Mouse (Mus musculus) stomach, embryonic 15.5 days (tissue): ENCODE results near the gene Slc35d1. TPM values are rescaled to one million over a fixed set of nuclear protein-coding genes. Genes with fewer than 3 reads are reported as not detected.
A peak's percentile ranks its signal among the peaks of the same experiment; 100 is the strongest.

Experiments
- ATAC-seq: fragments of 200-750 bp; cut with Nextera tagmentation; 2 replicates; pipeline ENCODE4 v1.8.0; 2017; ENCODE audit warnings: low read depth, moderate number of reproducible peaks, moderate TSS enrichment; ENCODE audit not compliant: insufficient read depth, low FRiP score
- H3K27ac ChIP-seq: fragments of 300-500 bp; sonication (generic); 2 replicates; pipeline ENCODE4 v1.5.1; 2015; ENCODE audit warnings: mild to moderate bottlenecking, inconsistent platforms
- H3K27me3 ChIP-seq: fragments of 300-500 bp; sonication (generic); replicated peaks from 2 replicates; pipeline ENCODE4 v1.6.1; 2015; ENCODE audit warnings: inconsistent platforms
- H3K36me3 ChIP-seq: fragments of 300-500 bp; sonication (generic); 2 replicates; pipeline ENCODE4 v1.6.1; 2015; ENCODE audit warnings: inconsistent platforms
- H3K4me1 ChIP-seq: fragments of 300-500 bp; sonication (generic); 2 replicates; pipeline ENCODE4 v1.6.1; 2015; ENCODE audit warnings: inconsistent platforms
- H3K4me2 ChIP-seq: fragments of 300-500 bp; sonication (generic); 2 replicates; pipeline ENCODE4 v1.6.1; 2015; ENCODE audit warnings: mild to moderate bottlenecking, inconsistent platforms
- H3K4me3 ChIP-seq: fragments of 300-500 bp; sonication (generic); replicated peaks from 2 replicates; pipeline ENCODE4 v1.5.1; 2015; ENCODE audit warnings: inconsistent platforms
- H3K9ac ChIP-seq: fragments of 300-500 bp; sonication (generic); 2 replicates; pipeline ENCODE4 v1.6.1; 2015; ENCODE audit warnings: inconsistent platforms
- H3K9me3 ChIP-seq: fragments of 300-500 bp; sonication (generic); 2 replicates; pipeline ENCODE4 v1.6.1; 2016; ENCODE audit warnings: inconsistent platforms
- WGBS: fragments of 180-500 bp; shearing (Covaris S2); methylation state at CpG from one replicate; pipeline ENCODE4 v1.1.7; 2015; 5-methylcytosine and 5-hydroxymethylcytosine counted together
- polyA plus RNA-seq: library from polyadenylated mRNA; unstranded; fragments of >200 nt; fragmentation: Nextera tagmentation; extraction: Ambion mirVana; gene quantifications from 2 replicates; pipeline ENCODE4 v1.2.1, GENCODE M21; 2015

Slc35d1 gene
- polyA plus RNA-seq, 1 experiment from 2014 or later, result 11.5 TPM

- WGBS, result 85% methylated on average over 6 of the region's 6 CpGs
- no peak overlapping the region for H3K4me2 ChIP-seq
Observed at GRCm38 (mm10) chr4:103216046-103216445, 1.1 kb upstream of the Slc35d1 start.

GRCm38 (mm10) chr4:103214498-103214924 is 453 bp downstream of the Slc35d1 start:
- Histone ChIP-seq H3K9ac (peak overlapping the region; percentile 97), H3K4me1 (peaks cover 4% of the 10 kb centered on the region; the same call in 1 of the 2 replicates), H3K27ac (peak overlapping the region; percentile 97), H3K4me2 (peak overlapping the region; percentile 61), H3K4me3 (peak overlapping the region; percentile 89), H3K27me3 (no peaks in the 10 kb centered on the region), H3K36me3 (peaks cover 4% of the 10 kb centered on the region; the same call in 1 of the 2 replicates), H3K9me3 (no peaks in the 10 kb centered on the region)
- peak; percentile 66; the same call in 1 of the 2 replicates for ATAC-seq
- under 1% methylated on average over 48 of the region's 48 CpGs for WGBS

More at GRCm38 (mm10) chr4:103216046-103216445, 1.1 kb upstream of the Slc35d1 start:
- Histone ChIP-seq H3K27me3 (no peaks in the 10 kb centered on the region), H3K36me3 (no peaks in the 10 kb centered on the region; the same call in 1 of the 2 replicates), H3K4me1 (peaks cover 4% of the 10 kb centered on the region; the same call in 1 of the 2 replicates), H3K9ac (no peak overlapping the region), H3K9me3 (no peaks in the 10 kb centered on the region), H3K4me3 (no peak overlapping the region), H3K27ac (no peak overlapping the region)
- no peak for ATAC-seq

- peaks cover 4% of the 10 kb centered on the region; the same call in 1 of the 2 replicates for H3K4me1 ChIP-seq
- H3K4me2 ChIP-seq, result peak overlapping the region; percentile 61
- peaks cover 4% of the 10 kb centered on the region; the same call in 1 of the 2 replicates for H3K36me3 ChIP-seq
- H3K9ac ChIP-seq, result peak overlapping the region; percentile 97
- H3K9me3 ChIP-seq, result no peaks in the 10 kb centered on the region
- H3K27me3 ChIP-seq, result no peaks in the 10 kb centered on the region
- WGBS, result 1% methylated on average over 30 of the region's 30 CpGs
- H3K27ac ChIP-seq, result peak overlapping the region; percentile 97
- no peak for ATAC-seq
- H3K4me3 ChIP-seq, result peak overlapping the region; percentile 89
Observed at GRCm38 (mm10) chr4:103213859-103214497, 986 bp downstream of the Slc35d1 start.

DNA sequence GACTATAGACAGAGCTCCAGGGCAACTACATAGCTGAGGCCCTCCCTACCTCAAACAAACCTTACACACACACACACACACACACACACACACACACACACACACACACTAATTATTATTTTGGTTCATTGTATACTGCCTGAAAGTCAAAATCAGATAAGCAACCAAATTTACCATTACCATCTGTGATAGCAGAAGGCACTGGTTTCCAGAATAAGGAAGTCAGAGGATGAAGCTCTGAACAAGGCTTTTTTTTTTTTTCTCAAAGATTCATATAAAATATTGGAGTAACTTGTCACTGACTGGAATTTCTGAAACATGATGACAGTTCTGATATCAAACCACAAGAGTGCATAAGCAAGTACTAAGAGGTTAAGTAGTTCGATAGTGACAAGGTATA is 6.4 kb downstream of the Slc35d1 start:
- Histone ChIP-seq H3K9me3 (no peaks in the 10 kb centered on the region), H3K36me3 (peaks cover 4% of the 10 kb centered on the region; the same call in 1 of the 2 replicates), H3K4me2 (no peak overlapping the region), H3K27me3 (no peaks in the 10 kb centered on the region), H3K9ac (no peak overlapping the region), H3K27ac (no peak overlapping the region), H3K4me1 (no peaks in the 10 kb centered on the region), H3K4me3 (no peak overlapping the region)
- ATAC-seq, result no peak
- 88% methylated on average over 1 of the region's 1 CpGs for WGBS

DNA sequence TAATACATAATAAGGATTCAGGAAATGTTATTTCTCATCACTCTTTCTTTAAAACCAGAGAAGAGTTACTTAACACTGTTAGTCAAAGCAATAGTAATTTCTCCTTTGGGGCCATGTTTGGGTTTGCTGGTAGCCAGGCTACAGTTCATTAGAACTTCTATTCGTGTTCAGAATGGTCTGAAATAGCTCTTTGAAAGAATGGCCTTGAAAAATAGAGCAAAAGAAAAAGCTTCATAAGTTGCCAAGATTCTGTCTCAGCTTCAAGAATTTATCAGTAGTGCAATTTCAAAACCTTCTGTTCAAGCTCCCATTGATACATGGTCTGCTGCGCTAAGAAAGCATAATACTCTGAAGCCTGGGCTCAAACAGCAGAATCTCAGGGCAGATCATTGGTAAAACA is 11.3 kb downstream of the Slc35d1 start:
- peaks cover 3% of the 10 kb centered on the region; the same call in 1 of the 2 replicates for H3K36me3 ChIP-seq
- 75% methylated on average over 2 of the region's 2 CpGs for WGBS

GRCm38 (mm10) chr4:103200046-103200445 is 14.9 kb downstream of the Slc35d1 start:
- H3K4me2 ChIP-seq, result no peak overlapping the region
- H3K27me3 ChIP-seq, result no peaks in the 10 kb centered on the region
- WGBS, result 95% methylated on average over 1 of the region's 1 CpGs
- H3K4me3 ChIP-seq, result no peak overlapping the region
- no peaks in the 10 kb centered on the region for H3K9me3 ChIP-seq
- H3K36me3 ChIP-seq, result peaks cover 3% of the 10 kb centered on the region; the same call in 1 of the 2 replicates
- no peaks in the 10 kb centered on the region for H3K4me1 ChIP-seq
- ATAC-seq, result no peak
- H3K9ac ChIP-seq, result no peak overlapping the region
- no peak overlapping the region for H3K27ac ChIP-seq

More for the DNA sequence above, 11.3 kb downstream of the Slc35d1 start:
- Histone ChIP-seq H3K27ac (no peak overlapping the region), H3K9ac (no peak overlapping the region), H3K9me3 (no peaks in the 10 kb centered on the region), H3K4me3 (no peak overlapping the region), H3K27me3 (no peaks in the 10 kb centered on the region), H3K4me1 (no peaks in the 10 kb centered on the region), H3K4me2 (no peak overlapping the region)
- no peak for ATAC-seq

DNA sequence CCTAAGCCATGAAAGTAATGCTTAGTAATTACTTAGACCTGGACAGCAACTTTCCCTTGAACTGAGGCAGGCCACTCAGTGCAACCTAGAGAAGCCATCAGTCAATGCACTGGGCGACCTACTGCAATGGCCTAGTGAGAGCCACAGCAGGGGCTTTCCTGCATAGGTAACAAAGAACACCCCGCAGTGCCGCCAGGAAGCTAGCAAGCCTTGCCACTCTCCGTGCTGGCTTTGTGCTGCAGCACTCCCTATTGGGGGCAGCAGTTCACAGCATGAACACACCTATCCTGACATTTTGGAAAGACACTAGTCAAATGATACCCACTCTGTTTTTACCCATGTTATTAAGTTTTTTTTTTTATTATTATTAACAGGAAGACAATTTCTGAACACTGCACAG is 15.9 kb downstream of the Slc35d1 start:
- Histone ChIP-seq H3K4me2 (no peak overlapping the region), H3K27ac (no peak overlapping the region), H3K9me3 (no peaks in the 10 kb centered on the region), H3K9ac (no peak overlapping the region), H3K4me1 (no peaks in the 10 kb centered on the region), H3K36me3 (peaks cover 3% of the 10 kb centered on the region; the same call in 1 of the 2 replicates), H3K4me3 (no peak overlapping the region), H3K27me3 (no peaks in the 10 kb centered on the region)
- 59% methylated on average over 4 of the region's 4 CpGs for WGBS
- ATAC-seq, result no peak

- Histone ChIP-seq H3K9ac (no peak overlapping the region), H3K27me3 (no peaks in the 10 kb centered on the region), H3K27ac (no peak overlapping the region), H3K4me1 (no peaks in the 10 kb centered on the region), H3K9me3 (no peaks in the 10 kb centered on the region), H3K4me2 (no peak overlapping the region), H3K4me3 (no peak overlapping the region), H3K36me3 (peaks cover 3% of the 10 kb centered on the region; the same call in 1 of the 2 replicates)
- no peak for ATAC-seq
- WGBS, result 84% methylated on average over 8 of the region's 8 CpGs
Observed at GRCm38 (mm10) chr4:103197401-103197800, 17.6 kb downstream of the Slc35d1 start.

- Histone ChIP-seq H3K27ac (no peak overlapping the region), H3K4me3 (no peak overlapping the region), H3K27me3 (no peaks in the 10 kb centered on the region), H3K9me3 (no peaks in the 10 kb centered on the region), H3K9ac (no peak overlapping the region), H3K4me1 (no peaks in the 10 kb centered on the region), H3K4me2 (no peak overlapping the region), H3K36me3 (no peaks in the 10 kb centered on the region; the same call in 1 of the 2 replicates)
- ATAC-seq, result no peak
- 81% methylated on average over 2 of the region's 2 CpGs for WGBS
Observed at GRCm38 (mm10) chr4:103192421-103192820, 22.5 kb downstream of the Slc35d1 start.

DNA sequence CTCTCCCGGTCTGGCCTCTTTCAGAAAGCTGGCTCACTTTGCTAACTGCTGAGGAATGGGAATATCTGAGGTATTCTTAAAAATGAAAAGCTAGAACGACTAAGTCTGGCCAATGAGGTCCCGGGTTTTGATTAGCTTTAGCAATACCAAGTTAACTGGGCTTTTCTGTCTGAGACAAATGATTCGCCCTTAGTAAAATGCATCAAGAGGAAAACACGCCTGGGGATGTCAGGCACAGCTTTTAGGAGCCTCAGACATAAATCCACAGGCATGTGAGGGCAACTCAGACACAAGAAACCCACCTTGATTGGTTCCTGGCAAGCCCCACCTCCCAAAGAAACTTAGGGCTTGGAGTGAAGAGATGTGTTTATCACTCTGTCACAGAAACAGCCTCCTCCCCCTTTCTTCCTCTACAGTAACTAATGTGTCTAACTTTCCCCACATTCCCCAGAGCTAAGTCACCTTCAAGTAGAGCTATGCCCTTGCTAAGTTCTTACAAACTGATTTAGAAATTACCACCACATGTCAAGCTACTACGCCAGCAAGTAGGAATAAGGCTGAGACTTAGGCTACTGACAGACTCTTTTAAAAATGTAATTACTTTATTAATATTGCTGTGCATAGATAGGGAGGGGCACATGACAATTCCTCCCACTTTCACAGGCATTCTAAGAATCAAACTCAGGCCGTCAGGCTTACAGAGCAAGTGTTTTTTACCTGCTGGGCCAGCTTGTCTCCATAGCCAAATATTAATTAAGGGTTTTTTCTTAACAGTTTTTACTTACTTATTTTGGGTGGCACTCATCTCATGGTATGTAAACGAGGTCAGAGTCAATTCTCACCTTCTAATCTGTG is 26.0 kb downstream of the Slc35d1 start:
- no peaks in the 10 kb centered on the region for H3K4me1 ChIP-seq
- H3K4me2 ChIP-seq, result no peak overlapping the region
- WGBS, result 69% methylated on average over 8 of the region's 8 CpGs
- no peak overlapping the region for H3K4me3 ChIP-seq
- no peak overlapping the region for H3K27ac ChIP-seq
- peaks cover 6% of the 10 kb centered on the region for H3K36me3 ChIP-seq
- no peaks in the 10 kb centered on the region for H3K27me3 ChIP-seq
- H3K9ac ChIP-seq, result no peak overlapping the region
- no peaks in the 10 kb centered on the region for H3K9me3 ChIP-seq
- ATAC-seq, result peak; percentile 81; the same call in 1 of the 2 replicates

- H3K9ac ChIP-seq, result no peak overlapping the region
- H3K4me1 ChIP-seq, result peaks cover 9% of the 10 kb centered on the region
- no peak overlapping the region for H3K4me2 ChIP-seq
- 73% methylated on average over 8 of the region's 8 CpGs for WGBS
- ATAC-seq, result no peak
- H3K36me3 ChIP-seq, result peaks cover 2% of the 10 kb centered on the region; the same call in 1 of the 2 replicates
- H3K9me3 ChIP-seq, result no peaks in the 10 kb centered on the region
- no peak overlapping the region for H3K4me3 ChIP-seq
- peak overlapping the region; percentile 75; the same call in 1 of the 2 replicates for H3K27ac ChIP-seq
- no peaks in the 10 kb centered on the region for H3K27me3 ChIP-seq
Observed at GRCm38 (mm10) chr4:103180300-103180888, 34.6 kb downstream of the Slc35d1 start.
